Mouse (Mus musculus): ENCODE data around the gene Myl9.
A peak's percentile ranks its signal among the peaks of the same experiment; 100 is the strongest.

The Myl9 gene

GRCm38 (mm10) chr2:156774738-156775454 is at the start of gene Myl9:
Myl9 (plus strand) TSS chr2:156775420.
- DNase-seq (ENCODE audit: low read depth, low spot score) = peak; percentile 6

- no peak for DNase-seq (ENCODE audit: low read depth, low spot score)
These were observed 48.9 kb upstream of the Myl9 start for GRCm38 (mm10) chr2:156726344-156726743.

GRCm38 (mm10) chr2:156726878-156727277 is 48.3 kb upstream of the Myl9 start:
- no peak for DNase-seq (ENCODE audit: low read depth, low spot score)

- DNase-seq (ENCODE audit: low read depth, low spot score) = no peak
These were observed 45.4 kb upstream of the Myl9 start for GRCm38 (mm10) chr2:156729537-156730469.

GRCm38 (mm10) chr2:156730501-156730921 is 44.7 kb upstream of the Myl9 start:
- no peak for DNase-seq (ENCODE audit: low read depth, low spot score)

- DNase-seq (ENCODE audit: low read depth, low spot score) = no peak
These were observed 43.6 kb upstream of the Myl9 start for GRCm38 (mm10) chr2:156731592-156731991.

GRCm38 (mm10) chr2:156732109-156732508 is 43.1 kb upstream of the Myl9 start:
- no peak for DNase-seq (ENCODE audit: low read depth, low spot score)

GRCm38 (mm10) chr2:156735761-156736335 is 39.4 kb upstream of the Myl9 start:
- DNase-seq (ENCODE audit: low read depth, low spot score) = no peak

- DNase-seq (ENCODE audit: low read depth, low spot score) = no peak
These were observed 38.4 kb upstream of the Myl9 start for GRCm38 (mm10) chr2:156736846-156737245.

- no peak for DNase-seq (ENCODE audit: low read depth, low spot score)
These were observed 37.2 kb upstream of the Myl9 start for GRCm38 (mm10) chr2:156737976-156738375.

- no peak for DNase-seq (ENCODE audit: low read depth, low spot score)
These were observed 34.0 kb upstream of the Myl9 start for GRCm38 (mm10) chr2:156741265-156741664.

GRCm38 (mm10) chr2:156741998-156742397 is 33.2 kb upstream of the Myl9 start:
- no peak for DNase-seq (ENCODE audit: low read depth, low spot score)

- DNase-seq (ENCODE audit: low read depth, low spot score) = no peak
These were observed 32.0 kb upstream of the Myl9 start for GRCm38 (mm10) chr2:156743248-156743647.

GRCm38 (mm10) chr2:156744414-156744813 is 30.8 kb upstream of the Myl9 start:
- no peak for DNase-seq (ENCODE audit: low read depth, low spot score)

GRCm38 (mm10) chr2:156747315-156747714 is 27.9 kb upstream of the Myl9 start:
- DNase-seq (ENCODE audit: low read depth, low spot score) = no peak

- no peak for DNase-seq (ENCODE audit: low read depth, low spot score)
These were observed 25.5 kb upstream of the Myl9 start for GRCm38 (mm10) chr2:156749687-156750086.

GRCm38 (mm10) chr2:156756937-156757336 is 18.3 kb upstream of the Myl9 start:
- DNase-seq (ENCODE audit: low read depth, low spot score) = no peak

GRCm38 (mm10) chr2:156760843-156761505 is 14.2 kb upstream of the Myl9 start:
- DNase-seq (ENCODE audit: low read depth, low spot score) = no peak

- no peak for DNase-seq (ENCODE audit: low read depth, low spot score)
These were observed 13.5 kb upstream of the Myl9 start for GRCm38 (mm10) chr2:156761521-156762278.

GRCm38 (mm10) chr2:156762499-156762898 is 12.7 kb upstream of the Myl9 start:
- DNase-seq (ENCODE audit: low read depth, low spot score) = no peak

- DNase-seq (ENCODE audit: low read depth, low spot score) = no peak
These were observed 12.1 kb upstream of the Myl9 start for GRCm38 (mm10) chr2:156763101-156763500.

All from brain, embryonic 18.5 days (tissue).